In the genomic region with DNA sequence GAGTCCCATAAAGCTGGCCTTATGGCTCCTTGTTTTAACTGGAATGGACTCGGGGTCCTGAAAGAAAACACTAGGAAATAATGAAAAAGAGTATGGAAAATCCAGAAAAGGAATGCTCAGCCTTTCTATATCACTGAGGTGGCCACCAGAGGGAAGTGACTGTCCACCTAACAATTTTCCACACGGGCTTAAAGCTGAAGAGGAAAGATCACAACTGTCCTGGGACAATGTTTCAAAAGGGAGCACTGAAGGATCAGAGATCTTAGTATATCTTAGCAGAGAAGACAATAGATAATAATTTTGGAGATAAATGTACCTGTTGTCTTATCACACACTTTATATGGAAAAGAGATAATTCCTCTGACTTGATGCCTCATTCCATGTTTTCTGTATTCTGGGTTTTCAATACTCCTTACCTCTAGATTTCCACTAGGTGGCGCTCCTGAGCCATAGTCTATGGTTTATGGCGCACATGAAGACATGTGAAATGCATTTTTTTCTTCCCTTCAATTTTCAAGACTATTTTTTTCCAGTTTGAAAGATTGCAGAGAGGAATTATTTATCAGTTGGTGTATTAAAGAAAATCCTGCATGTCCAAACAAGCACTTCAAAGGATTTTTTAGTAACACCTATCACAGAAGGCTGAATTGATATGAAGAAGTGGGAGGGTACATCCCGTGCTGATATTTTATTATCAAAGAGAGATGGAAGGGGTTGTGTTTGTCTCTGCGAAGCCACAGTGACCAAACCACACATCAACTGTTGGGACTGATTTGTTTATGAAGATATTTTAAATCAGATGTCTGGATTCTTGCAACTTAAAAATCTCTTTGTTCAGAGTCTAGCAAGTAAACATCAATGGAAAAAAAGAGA, we compare ENCODE assay signal across 9 mouse cellular contexts.
DNase-seq lines count a peak whose midpoint lies in the region; ATAC-seq and TF ChIP-seq lines count a peak whose summit lies in the region.
"Had no signal": no experiment of that assay in that cellular context is flagged by ENCODE, and none has a peak within 500 bp of the region (broad histone marks: within the 10 kb centered on the region; RNA-seq: fewer than 3 reads in every experiment).

No protein-coding gene starts in this region.

- DNase-seq in gastrocnemius, adult 2 months = peak; percentile 59
- no peak for DNase-seq in gastrocnemius, adult 8-10 months (ENCODE audit: low spot score in 2 of 2)
- peak; percentile 58 for DNase-seq in adrenal gland, adult 8-10 months
- DNase-seq in embryo, embryonic 11 days = peak; percentile 84
- DNase-seq in layer of hippocampus, adult 2 months (ENCODE audit: low spot score in 2 of 2) = peak; percentile 82 to 88
- peak; percentile 82 for DNase-seq in lung, postnatal 14 days
- peak; percentile 78 to 88 for DNase-seq in right cerebral cortex, adult 2 months (ENCODE audit: low spot score in 2 of 2)

- H3K27ac ChIP-seq in gastrocnemius, adult 2 months = no peak overlapping the region
- peak overlapping the region; percentile 46; the same call in 1 of the 2 replicates for H3K27ac ChIP-seq in layer of hippocampus, adult 2 months
- H3K27ac ChIP-seq: limb, embryonic 12.5 days had no signal

- TF ChIP-seq CTCF in gastrocnemius, adult 2 months (IDR thresholded peaks at IDR 0.05) = peak; percentile 94
- peak; percentile 93 for TF ChIP-seq CTCF in layer of hippocampus, adult 2 months (conservative IDR thresholded peaks at IDR 0.05)

- peak; percentile 37 to 54; a peak in 3 of 4 replicates for ATAC-seq in hematopoietic stem cell, adult 5-6 weeks (replicated peaks in 1 of 2; ENCODE audit: insufficient read depth in 1 of 2, low FRiP score in 2 of 2, low TSS enrichment in 1 of 2, low read depth in 1 of 2, poor library complexity in 2 of 2, severe bottlenecking in 2 of 2)

- no peak overlapping the region for H3K4me3 ChIP-seq in gastrocnemius, adult 2 months
- no peak overlapping the region for H3K4me3 ChIP-seq in layer of hippocampus, adult 2 months
- H3K4me3 ChIP-seq: limb, embryonic 12.5 days had no signal

- intact Hi-C loops in gastrocnemius, adult 2 months (cut with DNase I) = loop anchor here (5.0 kb wide), 2 partner anchors 669 to 729 kb away; a partner anchor contains a TSS

Comparison
In these comparisons a context has a peak if more than half of its experiments do, and no peak if none do; other contexts are left out.
1. DNase-seq: peak in gastrocnemius, adult 2 months (single experiment), adrenal gland, adult 8-10 months (single experiment), embryo, embryonic 11 days (single experiment), layer of hippocampus, adult 2 months (2 of 2), lung, postnatal 14 days (single experiment) and right cerebral cortex, adult 2 months (2 of 2); none in gastrocnemius, adult 8-10 months (0 of 2).